Mouse (Mus musculus) heart, embryonic 16.5 days (tissue): Measurements from ENCODE around the gene Mapk8ip1. TPM values are rescaled to one million over a fixed set of nuclear protein-coding genes. Genes with fewer than 3 reads are reported as not detected.
A peak's percentile ranks its signal among the peaks of the same experiment; 100 is the strongest.

Experiments used
- ATAC-seq: fragments of 200-750 bp; cut with Nextera tagmentation; replicated peaks from 2 replicates; pipeline ENCODE4 v1.8.0; 2017; ENCODE audit warnings: moderate number of reproducible peaks; ENCODE audit not compliant: insufficient read depth, low FRiP score; ENCODE audit errors: extremely low read depth
- H3K27ac ChIP-seq: fragments of 300-500 bp; sonication (generic); 2 replicates; pipeline ENCODE4 v1.5.1; 2014; ENCODE audit warnings: mild to moderate bottlenecking, low read length, control low read depth, moderate library complexity
- H3K27me3 ChIP-seq: fragments of 300-500 bp; sonication (generic); 2 replicates; pipeline ENCODE4 v1.6.1; 2014; ENCODE audit warnings: low read length, mixed read lengths; ENCODE audit not compliant: control insufficient read depth, insufficient read depth
- H3K36me3 ChIP-seq: fragments of 300-500 bp; sonication (generic); 2 replicates; pipeline ENCODE4 v1.6.1; 2014; ENCODE audit not compliant: control insufficient read depth, insufficient read depth
- H3K4me1 ChIP-seq: fragments of 300-500 bp; sonication (generic); 2 replicates; pipeline ENCODE4 v1.6.1; 2014; ENCODE audit warnings: low read length, mixed read lengths; ENCODE audit not compliant: control insufficient read depth, insufficient read depth
- H3K4me2 ChIP-seq: fragments of 300-500 bp; sonication (generic); 2 replicates; pipeline ENCODE4 v1.6.1; 2014; ENCODE audit warnings: low read depth, mild to moderate bottlenecking, control low read depth, low read length
- H3K4me3 ChIP-seq: fragments of 300-500 bp; sonication (generic); 2 replicates; pipeline ENCODE4 v1.5.1; 2014; ENCODE audit warnings: mild to moderate bottlenecking, control low read depth, low read length
- H3K9ac ChIP-seq: fragments of 300-500 bp; sonication (generic); 2 replicates; pipeline ENCODE4 v1.6.1; 2014; ENCODE audit warnings: low read length, control low read depth
- H3K9me3 ChIP-seq: fragments of 300-500 bp; sonication (generic); replicated peaks from 2 replicates; pipeline ENCODE4 v1.6.1; 2016; ENCODE audit warnings: low read length; ENCODE audit not compliant: control insufficient read depth
- WGBS: fragments of 180-500 bp; shearing (Covaris S2); extraction: QIAGEN DNeasy Blood & Tissue Kit; methylation state at CpG from one replicate; pipeline ENCODE4 v1.1.7; 2014; 5-methylcytosine and 5-hydroxymethylcytosine counted together
- polyA plus RNA-seq: library from polyadenylated mRNA; unstranded; fragments of >200 nt; fragmentation: Nextera tagmentation; extraction: Ambion mirVana; gene quantifications from 2 replicates; pipeline ENCODE4 v1.2.1, GENCODE M21; 2015

Gene Mapk8ip1
- polyA plus RNA-seq, 1 experiment from 2014 or later: 5.7 TPM

- H3K4me1 ChIP-seq: peaks cover 23% of the 10 kb centered on the region
- H3K36me3 ChIP-seq: no peaks in the 10 kb centered on the region
- H3K9ac ChIP-seq: peak overlapping the region; percentile 57
- peak overlapping the region; percentile 83 for H3K4me2 ChIP-seq
- ATAC-seq: peak; percentile 79
- peak overlapping the region; percentile 65 for H3K4me3 ChIP-seq
- no peaks in the 10 kb centered on the region for H3K9me3 ChIP-seq
- H3K27me3 ChIP-seq: peaks cover 18% of the 10 kb centered on the region
- H3K27ac ChIP-seq: no peak overlapping the region
- WGBS: under 1% methylated on average over 61 of the region's 62 CpGs
These were observed 12.0 kb downstream of the Mapk8ip1 start for GRCm38 (mm10) chr2:92388891-92389641.

GRCm38 (mm10) chr2:92388081-92388517, 13.0 kb downstream of the Mapk8ip1 start:
- Histone ChIP-seq H3K27ac (no peak overlapping the region), H3K9ac (no peak overlapping the region; the same call in 1 of the 2 replicates), H3K27me3 (peaks cover 9% of the 10 kb centered on the region), H3K36me3 (no peaks in the 10 kb centered on the region), H3K4me3 (peak overlapping the region; percentile 65), H3K4me1 (peaks cover 23% of the 10 kb centered on the region), H3K4me2 (peak overlapping the region; percentile 83), H3K9me3 (no peaks in the 10 kb centered on the region)
- ATAC-seq: no peak
- 49% methylated on average over 3 of the region's 3 CpGs for WGBS

- Histone ChIP-seq H3K36me3 (no peaks in the 10 kb centered on the region), H3K9me3 (no peaks in the 10 kb centered on the region), H3K27ac (no peak overlapping the region), H3K9ac (no peak overlapping the region), H3K27me3 (peaks cover 6% of the 10 kb centered on the region; the same call in 1 of the 2 replicates), H3K4me1 (peaks cover 23% of the 10 kb centered on the region), H3K4me3 (no peak overlapping the region), H3K4me2 (no peak overlapping the region)
- no peak for ATAC-seq
- WGBS: 80% methylated on average over 4 of the region's 4 CpGs
These were observed 13.4 kb downstream of the Mapk8ip1 start for GRCm38 (mm10) chr2:92387646-92388045.

- H3K27me3 ChIP-seq: peaks cover 6% of the 10 kb centered on the region; the same call in 1 of the 2 replicates
- no peaks in the 10 kb centered on the region for H3K36me3 ChIP-seq
- no peak overlapping the region for H3K27ac ChIP-seq
- no peaks in the 10 kb centered on the region for H3K9me3 ChIP-seq
- H3K9ac ChIP-seq: no peak overlapping the region
- 89% methylated on average over 30 of the region's 30 CpGs for WGBS
- peaks cover 19% of the 10 kb centered on the region for H3K4me1 ChIP-seq
- no peak for ATAC-seq
- no peak overlapping the region for H3K4me2 ChIP-seq
- H3K4me3 ChIP-seq: no peak overlapping the region
These were observed 14.1 kb downstream of the Mapk8ip1 start for GRCm38 (mm10) chr2:92386821-92387570.

GRCm38 (mm10) chr2:92385113-92386051, 15.7 kb downstream of the Mapk8ip1 start:
- no peak for ATAC-seq
- H3K4me1 ChIP-seq: peaks cover 14% of the 10 kb centered on the region
- H3K9me3 ChIP-seq: no peaks in the 10 kb centered on the region
- 0 out of 2 replicates have a peak, but pooled peaks cover 4% of the 10 kb centered on the region for H3K27me3 ChIP-seq
- WGBS: 66% methylated on average over 22 of the region's 22 CpGs
- H3K36me3 ChIP-seq: 0 out of 2 replicates have a peak, but pooled peaks cover 3% of the 10 kb centered on the region
- H3K9ac ChIP-seq: no peak overlapping the region
- no peak overlapping the region for H3K4me3 ChIP-seq
- H3K27ac ChIP-seq: no peak overlapping the region
- H3K4me2 ChIP-seq: no peak overlapping the region

GRCm38 (mm10) chr2:92384101-92384500, 17.0 kb downstream of the Mapk8ip1 start:
- no peak for ATAC-seq
- 0 out of 2 replicates have a peak, but pooled peaks cover 5% of the 10 kb centered on the region for H3K36me3 ChIP-seq
- WGBS: 74% methylated on average over 4 of the region's 4 CpGs

GRCm38 (mm10) chr2:92382759-92383158, 18.3 kb downstream of the Mapk8ip1 start:
- WGBS: 85% methylated on average over 4 of the region's 4 CpGs
- H3K4me2 ChIP-seq: no peak overlapping the region
- H3K27me3 ChIP-seq: 0 out of 2 replicates have a peak, but pooled peaks cover 3% of the 10 kb centered on the region
- no peaks in the 10 kb centered on the region for H3K9me3 ChIP-seq
- H3K4me1 ChIP-seq: no peaks in the 10 kb centered on the region
- H3K9ac ChIP-seq: no peak overlapping the region
- H3K4me3 ChIP-seq: no peak overlapping the region
- H3K36me3 ChIP-seq: peaks cover 10% of the 10 kb centered on the region; the same call in 1 of the 2 replicates
- no peak overlapping the region for H3K27ac ChIP-seq
- no peak for ATAC-seq

More at GRCm38 (mm10) chr2:92384101-92384500, 17.0 kb downstream of the Mapk8ip1 start:
- Histone ChIP-seq H3K27me3 (0 out of 2 replicates have a peak, but pooled peaks cover 4% of the 10 kb centered on the region), H3K9ac (no peak overlapping the region), H3K4me2 (no peak overlapping the region), H3K27ac (no peak overlapping the region), H3K4me3 (no peak overlapping the region), H3K9me3 (no peaks in the 10 kb centered on the region), H3K4me1 (peaks cover 8% of the 10 kb centered on the region)

- no peaks in the 10 kb centered on the region for H3K9me3 ChIP-seq
- H3K4me1 ChIP-seq: no peaks in the 10 kb centered on the region
- WGBS: 79% methylated on average over 5 of the region's 5 CpGs
- H3K27ac ChIP-seq: no peak within 1 kb of the TSS
- H3K36me3 ChIP-seq: peaks cover 10% of the 10 kb centered on the region; the same call in 1 of the 2 replicates
- no peak within 1 kb of the TSS for H3K4me3 ChIP-seq
- H3K9ac ChIP-seq: no peak within 1 kb of the TSS
- no peaks in the 10 kb centered on the region for H3K27me3 ChIP-seq
- H3K4me2 ChIP-seq: no peak within 1 kb of the TSS
- ATAC-seq: no peak
These were observed 19.0 kb downstream of the Mapk8ip1 start, which contains the start of gene 1700029I15Rik for GRCm38 (mm10) chr2:92381901-92382588. TSS of gene 1700029I15Rik (plus strand) at chr2:92382538.
